In genomic region chr4:151108028-151108771, GRCm38 (mm10) we compare ENCODE assay signal across 8 mouse cellular contexts. TPM values are rescaled to one million over a fixed set of nuclear protein-coding genes. Genes with fewer than 3 reads are reported as not detected.
DNase-seq lines count a peak whose midpoint lies in the region; ATAC-seq and TF ChIP-seq lines count a peak whose summit lies in the region.

No protein-coding gene starts in this region.

- H3K9me3 ChIP-seq in hindbrain, embryonic 15.5 days, result no peaks in the 10 kb centered on the region

- no peaks in the 10 kb centered on the region for H3K36me3 ChIP-seq in hindbrain, embryonic 15.5 days

- H3K4me3 ChIP-seq in gastrocnemius, adult 2 months, result peak overlapping the region; percentile 88
- peak overlapping the region; percentile 97 for H3K4me3 ChIP-seq in hindbrain, embryonic 15.5 days

- peak; percentile 98 for ATAC-seq in hindbrain, embryonic 15.5 days (ENCODE audit: low FRiP score, low read depth)

- peak overlapping the region; percentile 83 for H3K27ac ChIP-seq in gastrocnemius, adult 2 months
- H3K27ac ChIP-seq in hindbrain, embryonic 15.5 days (replicated peaks), result peak overlapping the region; percentile 98

- peak overlapping the region; percentile 94 for H3K9ac ChIP-seq in hindbrain, embryonic 15.5 days

- DNase-seq in ZHBTc4 (ENCODE audit: low read depth, low spot score), result peak; percentile 96
- DNase-seq in cerebellum, postnatal 36 days, result peak; percentile 90 to 95
- peak; percentile 94 for DNase-seq in gastrocnemius, adult 2 months
- peak; percentile 89 to 92 for DNase-seq in left cerebral cortex, adult 18-20 months (ENCODE audit: low spot score in 2 of 2)
- peak; percentile 78 for DNase-seq in lung, postnatal 25 days (ENCODE audit: low spot score)
- DNase-seq in retina, postnatal 1 day, result peak; percentile 97
- peak; percentile 56 for DNase-seq in thymus, postnatal 25 days

- H3K27me3 ChIP-seq in hindbrain, embryonic 15.5 days, result no peaks in the 10 kb centered on the region

- under 1% methylated on average over 100 of the region's 101 CpGs for WGBS in hindbrain, embryonic 15.5 days

- intact Hi-C loops in gastrocnemius, adult 2 months (cut with DNase I), result no loop called here

- peaks cover 43% of the 10 kb centered on the region for H3K4me1 ChIP-seq in hindbrain, embryonic 15.5 days (replicated peaks)

- no peak for TF ChIP-seq CTCF in gastrocnemius, adult 2 months (IDR thresholded peaks at IDR 0.05)

- peak overlapping the region; percentile 64 for H3K4me2 ChIP-seq in hindbrain, embryonic 15.5 days

RNA-seq across cellular contexts. Expression of gene Gm13090, which starts 18.8 kb away (rescaled TPM):
- total RNA-seq in gastrocnemius, adult 2 months (2021), result not detected
- not detected in 2 replicates for polyA plus RNA-seq in hindbrain, embryonic 15.5 days (2015; fragmentation: Nextera tagmentation; extraction: Ambion mirVana)
- total RNA-seq in left cerebral cortex, adult 18-20 months (2021), result not detected

RNA-seq across cellular contexts. Expression of gene Vamp3, which starts 50.4 kb away (rescaled TPM):
- total RNA-seq in gastrocnemius, adult 2 months (2021), result 10 to 100 TPM; 53.8 to 56.3 TPM
- 51.9 and 55.3 TPM in 2 replicates for polyA plus RNA-seq in hindbrain, embryonic 15.5 days (2015; fragmentation: Nextera tagmentation; extraction: Ambion mirVana)
- total RNA-seq in left cerebral cortex, adult 18-20 months (2021), result 10 to 100 TPM; 28.6 to 28.8 TPM

Comparison
In these comparisons a context has a peak if more than half of its experiments do, and no peak if none do; other contexts are left out.
1. Peak in every context shown above with its lines: DNase-seq, ATAC-seq, H3K4me3 ChIP-seq and H3K27ac ChIP-seq.